Mouse (Mus musculus): ENCODE data around the gene 4930451I11Rik. TPM values are rescaled to one million over a fixed set of nuclear protein-coding genes. Genes with fewer than 3 reads are reported as not detected.

Gene 4930451I11Rik
- total RNA-seq, 1 experiment from 2014 or later = not detected

DNA sequence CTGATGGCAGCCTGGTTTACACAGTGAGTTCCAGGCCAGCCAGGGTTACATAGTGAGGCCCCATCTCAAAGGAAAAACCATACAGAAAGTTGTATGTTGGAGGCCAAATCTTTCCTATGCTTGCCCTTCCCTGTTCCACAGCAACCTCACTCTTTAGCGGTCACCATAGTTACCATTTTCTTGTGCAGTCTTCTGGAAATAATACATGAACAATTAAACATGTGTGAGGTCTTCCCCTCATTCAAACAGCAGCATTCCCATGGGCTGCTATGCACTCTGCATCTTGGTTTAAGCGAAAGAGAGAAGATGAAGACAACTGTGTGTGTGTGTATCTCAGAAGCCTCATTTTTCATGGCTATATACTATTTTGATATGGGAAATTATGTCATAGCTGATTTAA is 14.1 kb upstream of the 4930451I11Rik start:
- no peak for ATAC-seq (ENCODE audit: extremely low read depth, insufficient number of reproducible peaks, low FRiP score, poor library complexity, severe bottlenecking)

DNA sequence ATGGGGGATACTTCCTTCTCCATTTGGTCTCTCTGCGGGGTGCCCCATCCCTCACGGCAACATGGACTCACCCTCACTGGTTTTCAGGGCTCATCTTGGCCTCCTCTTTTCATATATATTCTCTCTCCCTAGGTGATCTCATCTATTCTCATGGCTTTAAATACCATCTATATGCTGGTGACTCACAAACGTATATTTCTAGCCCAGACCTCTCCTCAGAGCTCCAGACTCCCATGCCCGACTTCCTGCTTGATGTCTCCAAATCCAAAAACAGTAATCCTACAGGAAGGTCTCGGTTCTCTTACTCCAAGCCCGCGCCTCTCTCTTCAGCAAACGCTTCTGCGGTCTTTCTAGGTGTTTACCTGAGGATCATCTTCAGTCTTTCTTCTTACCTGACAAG is 11.8 kb upstream of the 4930451I11Rik start:
- no peak for ATAC-seq (ENCODE audit: extremely low read depth, insufficient number of reproducible peaks, low FRiP score, poor library complexity, severe bottlenecking)

DNA sequence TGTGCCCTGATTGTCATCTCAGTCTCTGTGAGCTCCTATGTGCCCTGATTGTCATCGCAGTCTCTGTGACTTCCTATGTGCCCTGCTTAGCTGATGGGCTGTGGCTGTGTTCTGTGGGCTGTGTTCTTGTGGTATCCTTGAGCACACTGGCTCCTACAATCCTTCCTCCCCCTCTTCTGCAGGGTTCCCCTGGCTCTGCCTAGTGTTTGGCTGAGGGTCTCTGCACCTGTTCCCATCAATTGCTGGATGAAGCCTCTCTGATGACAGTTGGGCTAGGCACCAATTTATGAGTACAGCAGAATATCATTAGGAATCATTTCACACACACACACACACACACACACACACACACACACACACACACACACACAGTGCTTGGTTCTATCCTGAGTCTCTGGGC is 1.9 kb upstream of the 4930451I11Rik start:
- no peak for ATAC-seq (ENCODE audit: extremely low read depth, insufficient number of reproducible peaks, low FRiP score, poor library complexity, severe bottlenecking)

DNA sequence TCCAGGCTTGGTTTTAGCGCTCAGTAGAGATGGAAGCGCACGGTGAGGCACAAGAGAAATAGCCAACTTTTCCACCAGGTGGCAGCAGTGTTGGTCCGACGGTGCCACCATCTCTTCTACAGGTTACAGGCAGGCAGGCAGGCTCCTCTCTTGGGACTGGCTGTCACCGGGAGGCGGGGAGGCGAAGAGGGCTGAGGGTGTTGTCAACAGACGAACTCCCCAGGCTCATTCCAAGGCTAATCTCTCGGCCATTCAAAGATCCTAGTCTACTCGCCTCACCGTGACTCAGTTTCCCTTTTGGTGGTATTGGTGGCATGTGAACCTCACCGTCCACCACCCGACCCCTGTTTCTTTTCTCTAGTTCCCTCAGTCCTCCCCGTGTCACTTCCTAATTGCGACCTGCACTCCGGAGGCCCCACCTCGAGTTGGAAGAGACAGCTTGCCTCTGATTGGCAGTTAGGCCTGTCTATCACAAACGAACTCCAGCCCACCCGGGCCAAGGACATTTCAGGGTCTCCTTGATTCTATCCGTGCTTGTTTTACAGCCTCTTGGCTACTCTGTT is 678 bp upstream of the 4930451I11Rik start:
- ATAC-seq (ENCODE audit: extremely low read depth, insufficient number of reproducible peaks, low FRiP score, poor library complexity, severe bottlenecking) = peak; percentile 87

DNA sequence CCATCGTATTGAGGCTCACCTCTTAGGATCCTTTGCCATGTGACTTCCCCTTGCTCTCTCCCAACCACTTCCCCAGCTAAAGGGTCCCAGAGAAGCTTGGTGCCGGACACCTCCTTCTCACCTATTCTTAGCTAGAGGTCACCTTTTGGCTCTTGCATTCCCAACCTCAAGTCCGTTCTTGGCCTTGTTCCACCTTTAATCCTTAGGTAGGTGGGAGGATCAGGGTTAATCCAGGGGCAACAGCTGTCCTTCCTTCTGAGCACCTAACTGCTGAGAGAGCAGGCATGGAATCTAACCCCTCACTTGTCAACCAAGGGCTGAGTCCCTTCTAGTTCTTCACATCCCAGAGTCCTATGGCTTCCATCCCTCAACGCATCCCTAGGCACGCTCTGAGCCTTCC is 5.5 kb downstream of the 4930451I11Rik start:
- no peak for ATAC-seq (ENCODE audit: extremely low read depth, insufficient number of reproducible peaks, low FRiP score, poor library complexity, severe bottlenecking)

GRCm38 (mm10) chr7:126825403-126825802 is 6.0 kb downstream of the 4930451I11Rik start:
- no peak for ATAC-seq (ENCODE audit: extremely low read depth, insufficient number of reproducible peaks, low FRiP score, poor library complexity, severe bottlenecking)

- ATAC-seq (ENCODE audit: extremely low read depth, insufficient number of reproducible peaks, low FRiP score, poor library complexity, severe bottlenecking) = no peak
These were observed 7.5 kb downstream of the 4930451I11Rik start for GRCm38 (mm10) chr7:126823940-126824339.

GRCm38 (mm10) chr7:126823202-126823711 is 8.2 kb downstream of the 4930451I11Rik start:
- ATAC-seq (ENCODE audit: extremely low read depth, insufficient number of reproducible peaks, low FRiP score, poor library complexity, severe bottlenecking) = no peak

DNA sequence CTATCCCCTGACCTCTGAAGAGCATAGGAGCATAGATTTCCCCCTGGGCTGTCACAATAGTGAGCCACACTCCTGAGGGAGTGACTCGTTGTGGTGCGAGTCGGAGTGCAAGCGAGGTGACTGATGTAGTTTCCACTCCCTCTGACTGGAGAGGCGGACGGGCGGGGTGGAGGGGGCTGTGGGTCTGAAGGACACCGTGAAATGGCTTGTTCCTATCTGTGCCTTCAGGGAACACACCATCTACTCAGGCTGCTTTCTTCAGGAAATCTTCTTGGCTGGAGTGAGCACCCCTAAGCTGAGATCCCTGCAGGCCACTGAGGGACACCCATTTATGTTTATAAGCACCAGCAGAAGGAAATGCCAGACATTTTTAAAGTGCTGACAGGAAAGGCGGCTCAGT is 8.7 kb downstream of the 4930451I11Rik start:
- no peak for ATAC-seq (ENCODE audit: extremely low read depth, insufficient number of reproducible peaks, low FRiP score, poor library complexity, severe bottlenecking)

DNA sequence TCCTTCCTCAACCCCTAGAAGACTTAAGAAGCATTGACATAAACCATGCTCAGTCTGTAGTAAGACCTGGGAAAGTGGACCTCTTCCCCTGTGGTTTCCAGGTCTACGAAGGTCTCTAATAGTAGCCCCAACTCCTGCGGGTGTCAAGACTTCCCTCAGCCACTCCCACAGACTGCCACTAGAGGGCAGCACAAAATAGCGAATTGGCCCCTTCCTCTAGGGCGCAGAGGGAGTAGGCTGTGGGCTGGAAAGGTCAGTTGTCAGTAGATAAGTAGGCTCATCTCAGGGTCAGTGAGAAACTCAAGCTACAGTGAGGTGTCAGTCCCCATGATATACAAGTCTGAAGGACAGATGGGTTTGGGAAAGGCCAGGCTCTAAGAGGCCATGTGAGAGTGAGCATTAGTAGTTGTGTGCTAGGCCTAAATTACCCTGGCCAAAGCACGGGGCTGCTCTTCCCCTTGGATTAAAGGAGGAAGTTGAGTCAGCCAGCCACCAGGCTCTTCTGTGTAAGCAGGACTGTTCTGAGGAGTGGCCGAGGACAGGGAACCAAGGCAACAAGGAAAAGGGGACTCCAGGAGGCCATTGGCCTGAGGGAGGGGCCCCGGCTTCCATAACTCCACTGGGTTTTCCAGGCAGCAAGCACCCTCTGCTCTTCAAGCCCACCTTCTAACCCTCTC is 9.5 kb downstream of the 4930451I11Rik start:
- peak; percentile 75 for ATAC-seq (ENCODE audit: extremely low read depth, insufficient number of reproducible peaks, low FRiP score, poor library complexity, severe bottlenecking)

DNA sequence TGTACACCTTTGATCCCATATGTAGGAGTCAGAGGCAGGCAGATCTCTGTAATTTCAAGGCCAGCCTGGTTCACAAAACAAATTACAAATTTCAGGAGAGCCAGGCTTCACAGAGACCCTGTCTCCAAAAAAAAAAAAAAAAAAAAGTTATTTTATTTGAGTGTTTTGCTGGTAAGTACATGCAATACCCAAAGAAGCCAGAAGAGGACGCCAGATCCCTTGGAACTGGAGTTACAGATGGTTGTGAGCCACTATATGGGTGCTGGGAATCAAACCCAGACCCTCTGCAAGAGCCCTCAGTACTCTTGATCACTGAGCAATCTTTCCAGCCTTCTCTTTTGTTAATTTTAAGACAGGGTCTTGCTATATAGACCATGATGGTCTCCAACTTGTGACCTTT is 12.6 kb downstream of the 4930451I11Rik start:
- no peak for ATAC-seq (ENCODE audit: extremely low read depth, insufficient number of reproducible peaks, low FRiP score, poor library complexity, severe bottlenecking)

- ATAC-seq (ENCODE audit: extremely low read depth, insufficient number of reproducible peaks, low FRiP score, poor library complexity, severe bottlenecking) = no peak
These were observed 13.8 kb downstream of the 4930451I11Rik start for GRCm38 (mm10) chr7:126817595-126817994.

- ATAC-seq (ENCODE audit: extremely low read depth, insufficient number of reproducible peaks, low FRiP score, poor library complexity, severe bottlenecking) = no peak
These were observed 14.9 kb downstream of the 4930451I11Rik start for GRCm38 (mm10) chr7:126816494-126816893.

GRCm38 (mm10) chr7:126815726-126816222 is 15.7 kb downstream of the 4930451I11Rik start:
- no peak for ATAC-seq (ENCODE audit: extremely low read depth, insufficient number of reproducible peaks, low FRiP score, poor library complexity, severe bottlenecking)

GRCm38 (mm10) chr7:126809723-126810369 is 21.6 kb downstream of the 4930451I11Rik start:
- ATAC-seq (ENCODE audit: extremely low read depth, insufficient number of reproducible peaks, low FRiP score, poor library complexity, severe bottlenecking) = no peak

GRCm38 (mm10) chr7:126808703-126809455 is 22.6 kb downstream of the 4930451I11Rik start:
- peak; percentile 43; the same call in 1 of the 2 replicates for ATAC-seq (ENCODE audit: extremely low read depth, insufficient number of reproducible peaks, low FRiP score, poor library complexity, severe bottlenecking)

DNA sequence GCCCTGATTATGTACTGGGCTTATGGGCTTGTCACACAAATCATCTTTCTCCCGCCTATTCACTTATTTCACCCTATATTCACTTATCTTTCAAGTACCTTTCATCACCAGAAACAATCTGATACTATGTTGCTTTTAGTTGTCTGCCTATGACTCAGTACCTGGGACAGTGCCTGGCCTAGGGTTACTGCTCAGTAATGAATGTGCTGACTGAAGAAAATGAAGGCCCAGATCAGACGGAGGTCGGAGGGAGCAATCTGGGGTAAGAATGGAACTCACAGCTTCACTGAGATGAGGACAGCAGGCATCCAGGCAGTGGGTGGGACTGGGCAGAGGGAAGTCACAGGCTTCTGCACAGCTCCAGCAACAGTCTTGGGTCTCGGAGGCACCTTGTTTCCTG is 24.0 kb downstream of the 4930451I11Rik start:
- no peak for ATAC-seq (ENCODE audit: extremely low read depth, insufficient number of reproducible peaks, low FRiP score, poor library complexity, severe bottlenecking)

- no peak for ATAC-seq (ENCODE audit: extremely low read depth, insufficient number of reproducible peaks, low FRiP score, poor library complexity, severe bottlenecking)
These were observed 24.5 kb downstream of the 4930451I11Rik start for GRCm38 (mm10) chr7:126806956-126807355.

DNA sequence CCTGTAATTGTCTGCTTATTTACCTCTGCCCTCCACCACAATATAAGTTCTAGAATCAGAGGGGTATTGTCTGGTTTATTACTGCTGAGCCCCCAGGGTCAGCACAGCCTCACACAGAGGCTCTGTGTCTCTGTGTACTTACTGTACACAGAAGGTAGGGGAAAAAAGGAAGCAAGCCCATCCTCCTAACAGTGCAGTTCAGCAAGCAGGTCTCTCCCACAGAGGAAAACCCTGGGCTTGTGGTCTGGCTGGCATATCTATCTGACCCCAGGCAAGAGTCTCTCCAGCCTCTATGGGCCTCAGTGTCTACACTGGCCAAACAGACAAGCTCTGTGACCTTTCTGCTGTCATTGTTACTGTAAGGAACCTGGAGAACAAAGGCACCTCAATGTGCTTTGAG is 27.7 kb downstream of the 4930451I11Rik start:
- ATAC-seq (ENCODE audit: extremely low read depth, insufficient number of reproducible peaks, low FRiP score, poor library complexity, severe bottlenecking) = no peak

Measured in neutrophil, adult 5-6 weeks (primary cell).